Mouse (Mus musculus): ENCODE data around the gene Hadhb. TPM values are rescaled to one million over a fixed set of nuclear protein-coding genes. Genes with fewer than 3 reads are reported as not detected.

Hadhb gene
- polyA plus RNA-seq, 1 experiment from 2014 or later, result 70.4 TPM

- peak within 1 kb of the TSS; percentile 94 for H3K27ac ChIP-seq (ENCODE audit: low read depth, low read length)
- peak within 1 kb of the TSS; percentile 89 for H3K9ac ChIP-seq (ENCODE audit: low read depth, low read length)
- peaks cover 26% of the 10 kb centered on the region for H3K4me1 ChIP-seq (ENCODE audit: control insufficient read depth, insufficient read depth, low read depth, low read length)
- peak; percentile 99 for ATAC-seq
- H3K4me3 ChIP-seq (ENCODE audit: low read length), result peak within 1 kb of the TSS; percentile 82
- no peaks in the 10 kb centered on the region; the same call in 1 of the 2 replicates for H3K36me3 ChIP-seq (ENCODE audit: control insufficient read depth, insufficient read depth, low read length)
- no peaks in the 10 kb centered on the region for H3K27me3 ChIP-seq (replicated peaks; ENCODE audit: control insufficient read depth, insufficient read depth, low read length)
- peak within 1 kb of the TSS; percentile 90 for H3K4me2 ChIP-seq (ENCODE audit: low read length)
- H3K9me3 ChIP-seq (ENCODE audit: control insufficient read depth, low read length), result no peaks in the 10 kb centered on the region
- 1% methylated on average over 70 of the region's 71 CpGs for WGBS
Measured at GRCm38 (mm10) chr5:30232271-30232971, 77.4 kb downstream of the Hadhb start, which contains the start of gene Selenoi. TSS of gene Selenoi (plus strand) at chr5:30232581.

GRCm38 (mm10) chr5:30233042-30233441 is 78.0 kb downstream of the Hadhb start:
- no peaks in the 10 kb centered on the region for H3K9me3 ChIP-seq (ENCODE audit: control insufficient read depth, low read length)
- H3K9ac ChIP-seq (ENCODE audit: low read depth, low read length), result peak overlapping the region; percentile 89
- H3K36me3 ChIP-seq (ENCODE audit: control insufficient read depth, insufficient read depth, low read length), result no peaks in the 10 kb centered on the region; the same call in 1 of the 2 replicates
- WGBS, result 2% methylated on average over 15 of the region's 15 CpGs
- H3K4me1 ChIP-seq (ENCODE audit: control insufficient read depth, insufficient read depth, low read depth, low read length), result peaks cover 26% of the 10 kb centered on the region
- H3K4me3 ChIP-seq (ENCODE audit: low read length), result peak overlapping the region; percentile 82
- ATAC-seq, result no peak
- H3K4me2 ChIP-seq (ENCODE audit: low read length), result peak overlapping the region; percentile 90
- H3K27ac ChIP-seq (ENCODE audit: low read depth, low read length), result peak overlapping the region; percentile 94
- H3K27me3 ChIP-seq (replicated peaks; ENCODE audit: control insufficient read depth, insufficient read depth, low read length), result no peaks in the 10 kb centered on the region

GRCm38 (mm10) chr5:30233979-30234378 is 78.9 kb downstream of the Hadhb start:
- H3K36me3 ChIP-seq (ENCODE audit: control insufficient read depth, insufficient read depth, low read length), result no peaks in the 10 kb centered on the region; the same call in 1 of the 2 replicates
- H3K4me3 ChIP-seq (ENCODE audit: low read length), result peak overlapping the region; percentile 82
- no peak overlapping the region for H3K27ac ChIP-seq (ENCODE audit: low read depth, low read length)
- no peak for ATAC-seq
- peak overlapping the region; percentile 6; the same call in 1 of the 2 replicates for H3K9ac ChIP-seq (ENCODE audit: low read depth, low read length)
- peak overlapping the region; percentile 90 for H3K4me2 ChIP-seq (ENCODE audit: low read length)
- no peaks in the 10 kb centered on the region for H3K9me3 ChIP-seq (ENCODE audit: control insufficient read depth, low read length)
- 70% methylated on average over 8 of the region's 8 CpGs for WGBS
- peaks cover 26% of the 10 kb centered on the region for H3K4me1 ChIP-seq (ENCODE audit: control insufficient read depth, insufficient read depth, low read depth, low read length)
- no peaks in the 10 kb centered on the region for H3K27me3 ChIP-seq (replicated peaks; ENCODE audit: control insufficient read depth, insufficient read depth, low read length)

MicroRNAs encoded within 50 kb of the gene (microRNA counts, 519-probe panel; counts per million panel counts)
- microRNA mmu-miR-1960, result 2,059 counts per million, percentile 32 among the panel's probes with 10 or more counts

Small RNAs within 50 kb of the gene (microRNA-seq; reads per million reads assigned to microRNA genes)
- 0.83 reads per million for gene Mir1960

Other genes with a start within 250 kb of the Hadhb start
- not detected in 2 replicates for gene Il6, start 142.1 kb upstream of the Hadhb start, polyA plus RNA-seq (2015; fragmentation: Nextera tagmentation; extraction: Ambion mirVana)
- gene Tyms, start 81.6 kb upstream of the Hadhb start, polyA plus RNA-seq (2015; fragmentation: Nextera tagmentation; extraction: Ambion mirVana), result 39.4 and 48.8 TPM in 2 replicates
- 8.6 and 11.8 TPM in 2 replicates for gene Garem2, start 50.1 kb upstream of the Hadhb start, polyA plus RNA-seq (2015; fragmentation: Nextera tagmentation; extraction: Ambion mirVana)
- gene 3110082J24Rik, start 49.2 kb upstream of the Hadhb start, polyA plus RNA-seq (2015; fragmentation: Nextera tagmentation; extraction: Ambion mirVana), result 3.5 and 4.6 TPM in 2 replicates
- 75.3 and 79.1 TPM in 2 replicates for gene Hadha, start 86 bp upstream of the Hadhb start, polyA plus RNA-seq (2015; fragmentation: Nextera tagmentation; extraction: Ambion mirVana)
- gene Adgrf3, start 50.5 kb downstream of the Hadhb start, polyA plus RNA-seq (2015; fragmentation: Nextera tagmentation; extraction: Ambion mirVana), result not detected in 2 replicates
- gene Selenoi, start 77.3 kb downstream of the Hadhb start, polyA plus RNA-seq (2015; fragmentation: Nextera tagmentation; extraction: Ambion mirVana), result 26.5 and 29.8 TPM in 2 replicates
- 6.3 and 7.0 TPM in 2 replicates for gene Drc1, start 126.1 kb downstream of the Hadhb start, polyA plus RNA-seq (2015; fragmentation: Nextera tagmentation; extraction: Ambion mirVana)

All from hindbrain, embryonic 16.5 days (tissue).